Mouse (Mus musculus) WW6 (cell line): ENCODE results near the gene Hs6st1.
"Not testable (repeated sequence)": the region's sequence is repeated elsewhere in the genome, so short reads cannot be mapped to it uniquely, and the experiment has no call there.

Experiments
- DNase-seq: peaks from one replicate; pipeline ENCODE4 v3.0.0-alpha.2; 2013; ENCODE audit warnings: low read depth, low spot score

Gene Hs6st1

DNA sequence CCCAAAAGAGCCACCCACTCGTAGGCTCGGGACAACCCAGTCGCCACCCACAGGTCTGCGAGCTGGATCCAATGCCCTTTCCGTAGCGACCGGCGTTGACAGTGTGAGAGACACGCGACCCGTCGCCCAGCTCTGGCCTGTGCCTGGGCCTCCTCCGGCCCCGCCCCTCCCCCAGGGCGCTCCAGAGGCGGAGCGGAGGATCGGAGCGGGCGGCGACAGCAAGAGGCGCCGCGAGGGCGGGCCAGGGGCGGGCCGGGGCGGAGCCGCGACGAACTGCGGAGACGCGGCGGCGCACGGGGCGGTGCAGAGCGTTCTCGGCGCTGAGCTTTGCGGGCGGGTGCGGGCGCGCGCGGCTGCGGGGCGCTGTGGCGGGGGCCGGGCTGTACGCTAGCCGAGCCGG lies at the start of gene Hs6st1:
Hs6st1 (plus strand) TSS at position 325 of the 400 bp plus-strand sequence.
- peak; percentile 86 for DNase-seq

DNA sequence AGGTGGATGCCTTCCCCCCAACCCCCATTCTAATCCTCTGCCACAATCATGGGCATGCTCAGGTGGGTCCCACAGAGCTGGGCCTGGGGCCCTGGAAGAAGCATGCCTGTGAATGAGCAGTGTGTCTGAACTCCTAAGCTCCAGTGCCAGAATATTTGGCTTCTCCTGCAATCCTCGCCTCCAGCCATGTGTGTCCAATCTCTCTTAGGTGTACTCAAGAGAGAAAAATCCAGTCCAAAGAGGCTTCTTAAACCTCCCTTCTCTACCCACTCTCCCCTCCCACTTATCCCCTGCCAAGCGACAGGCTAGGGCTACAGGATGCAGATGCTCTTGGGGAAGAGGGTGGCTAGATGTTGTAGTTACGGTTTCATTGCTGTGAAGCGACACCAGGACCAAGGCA lies 49.6 kb upstream of the Hs6st1 start:
- no peak for DNase-seq

DNA sequence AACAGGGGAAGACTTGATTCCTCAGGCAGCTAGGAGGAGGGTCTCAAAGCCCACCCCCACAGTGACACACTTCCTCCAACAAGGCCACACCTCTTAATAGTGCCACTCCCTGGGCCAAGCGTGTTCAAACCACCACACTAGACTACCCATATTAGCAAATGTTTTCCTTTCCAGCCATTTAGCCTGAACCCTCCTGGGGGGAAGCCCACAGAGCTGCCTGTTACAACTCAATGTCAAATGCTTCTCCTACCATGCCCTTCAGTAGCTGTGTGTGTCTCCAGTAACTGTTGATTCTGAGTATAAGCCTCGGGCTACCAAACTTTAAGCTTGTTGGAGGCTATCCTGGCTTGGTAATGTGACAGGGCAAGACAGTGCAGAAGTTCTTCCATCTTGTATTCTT lies 49.0 kb upstream of the Hs6st1 start:
- no peak for DNase-seq

DNA sequence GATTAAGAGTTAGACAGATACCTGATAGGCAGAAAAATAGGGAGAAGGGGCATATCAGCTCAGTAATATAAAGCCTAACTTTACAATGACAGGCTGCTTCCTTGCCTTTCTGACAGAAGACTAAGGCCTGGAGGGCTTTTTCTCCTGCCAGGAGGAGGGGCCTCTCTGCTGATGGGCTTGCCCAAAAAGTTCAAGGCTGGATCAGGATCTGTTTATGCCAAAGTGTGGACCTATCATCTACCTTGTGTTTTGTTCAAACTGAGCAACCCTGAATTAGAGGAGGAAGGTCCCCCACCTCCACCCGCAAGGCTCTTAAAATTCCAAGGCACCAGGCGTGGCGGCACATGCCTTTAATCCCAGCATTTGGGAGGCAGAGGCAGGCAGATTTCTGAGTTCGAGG lies 47.9 kb upstream of the Hs6st1 start:
- no peak for DNase-seq

DNA sequence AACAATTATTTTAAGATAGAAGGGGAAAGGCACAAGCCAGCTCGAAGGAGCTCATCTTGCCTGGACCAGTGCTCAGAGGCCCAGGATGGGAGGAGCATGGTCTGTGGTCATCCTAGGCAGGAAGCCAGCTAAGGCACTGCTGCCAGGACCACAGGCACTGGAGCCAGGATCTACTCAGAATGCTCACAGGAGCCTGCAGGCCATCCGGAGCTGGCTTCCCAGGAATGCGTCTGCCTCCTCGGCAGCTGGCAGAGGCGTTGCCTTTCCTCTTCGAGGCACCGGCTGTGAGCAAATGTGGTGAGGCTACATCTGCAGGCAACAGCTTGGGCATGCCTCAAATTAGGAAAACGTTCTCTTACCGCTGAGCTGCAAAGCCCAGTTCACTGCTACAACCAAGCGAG lies 37.8 kb upstream of the Hs6st1 start:
- no peak for DNase-seq

DNA sequence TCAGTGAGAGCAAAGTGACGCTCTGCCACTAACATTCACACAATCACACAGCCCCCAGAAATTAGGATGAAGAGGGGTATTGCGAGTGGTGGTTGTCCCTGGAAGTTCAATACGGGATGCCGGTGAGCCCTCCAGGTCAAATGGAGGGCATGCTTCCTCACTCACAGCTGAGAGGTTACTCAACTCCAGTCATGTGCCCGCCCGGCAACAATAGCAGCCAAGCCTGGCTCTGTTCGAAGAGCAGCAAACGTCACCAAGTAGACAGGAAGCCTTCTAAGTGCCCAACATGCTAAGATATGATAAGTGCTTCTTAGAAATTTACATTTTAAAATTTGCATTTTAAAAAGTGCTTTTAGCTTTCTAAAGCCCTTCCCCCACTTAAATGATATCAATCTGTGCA lies 29.4 kb upstream of the Hs6st1 start:
- no peak for DNase-seq

DNA sequence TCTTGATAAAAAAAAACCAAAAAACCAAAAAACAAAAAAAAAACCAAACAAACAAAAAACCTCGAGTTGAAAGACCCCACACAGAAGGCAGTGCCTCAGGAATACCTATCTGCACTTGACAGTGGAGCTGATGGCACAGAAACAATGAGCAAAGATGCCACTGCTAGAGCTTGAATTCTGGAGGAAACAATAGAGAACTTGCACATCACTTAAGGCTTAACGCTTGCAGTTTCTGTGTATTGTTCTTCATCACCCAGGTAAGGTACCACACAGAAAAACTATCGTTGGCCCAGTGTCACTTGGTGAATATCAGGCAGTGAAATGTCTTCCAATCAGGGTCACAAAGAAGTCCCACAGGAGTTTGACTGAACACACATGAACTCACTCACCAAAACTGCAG lies 26.1 kb upstream of the Hs6st1 start:
- no peak for DNase-seq

DNA sequence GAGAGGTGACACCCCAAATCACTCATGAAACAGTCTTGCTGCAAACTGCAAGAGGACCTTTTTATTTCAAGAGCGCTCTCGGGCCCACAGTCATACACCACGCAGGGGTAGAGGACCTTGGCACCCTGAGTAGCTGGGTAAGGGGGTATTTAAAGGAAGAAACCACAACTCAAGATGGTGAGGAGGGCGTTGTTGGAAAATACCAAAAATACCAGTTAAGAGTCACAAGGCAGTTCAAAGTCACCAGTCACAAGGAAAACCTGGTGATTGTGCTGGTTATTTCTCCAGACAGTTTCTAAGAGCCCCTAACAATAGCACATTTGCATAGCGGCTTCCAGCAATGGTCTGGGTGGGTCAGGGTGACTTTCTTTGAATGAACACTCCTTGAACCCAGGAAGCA lies 24.4 kb upstream of the Hs6st1 start:
- DNase-seq: not testable (repeated sequence)

DNA sequence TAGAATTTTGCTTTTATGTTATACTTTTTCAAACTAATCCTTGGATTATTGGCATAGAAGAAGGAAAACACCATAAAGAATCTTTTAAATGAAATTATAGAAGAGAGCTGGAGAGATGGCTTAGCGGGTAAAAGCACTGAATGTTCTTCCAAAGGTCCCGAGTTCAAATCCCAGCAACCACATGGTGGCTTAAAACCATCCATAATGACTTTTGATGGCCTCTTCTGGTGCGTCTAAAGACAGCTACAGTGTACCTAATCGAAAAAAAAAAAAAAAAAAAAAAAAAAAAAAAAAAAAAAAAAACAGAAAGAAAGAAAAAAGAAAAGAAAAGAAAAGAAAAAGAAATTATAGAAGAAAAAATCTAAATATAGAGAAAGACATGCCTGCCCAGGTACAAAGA lies 23.9 kb upstream of the Hs6st1 start:
- no peak for DNase-seq

DNA sequence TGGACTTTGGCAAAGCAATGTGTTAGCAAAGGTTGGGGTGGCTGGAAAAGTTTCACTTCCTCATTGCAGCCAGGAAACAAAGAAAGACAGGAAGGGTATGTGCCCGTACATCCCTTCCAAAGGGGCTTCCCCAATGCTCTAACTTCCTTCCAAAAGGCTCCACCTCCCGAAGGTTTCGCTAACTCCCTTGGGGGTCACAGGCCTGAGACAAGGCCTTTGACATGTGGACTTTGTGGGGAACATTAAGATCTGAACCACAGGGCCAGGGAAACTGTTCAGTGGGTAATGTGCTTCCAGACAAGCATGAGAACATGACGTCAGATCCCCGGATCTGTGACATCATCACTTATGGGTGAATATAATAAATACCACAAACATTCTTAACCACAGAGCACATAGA lies 15.5 kb upstream of the Hs6st1 start:
- DNase-seq: no peak

DNA sequence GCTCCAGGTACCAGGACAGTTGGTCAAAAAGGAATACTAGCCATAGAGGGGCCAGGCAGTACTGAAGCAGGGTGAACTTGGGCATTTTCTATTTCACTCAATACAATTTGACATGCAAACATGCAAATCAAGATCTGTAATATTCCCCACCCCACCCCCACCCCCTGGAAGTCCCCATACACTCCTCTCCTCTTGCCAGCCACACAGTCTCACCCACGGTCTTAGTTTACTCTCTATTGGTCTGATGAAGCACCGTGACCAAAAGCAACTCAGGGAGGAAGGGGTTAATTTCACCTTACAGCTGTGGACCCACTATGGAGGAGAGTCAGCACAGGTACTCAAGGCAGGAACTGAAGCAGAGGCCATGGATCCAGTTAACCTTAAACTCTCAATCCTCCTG lies 14.6 kb upstream of the Hs6st1 start:
- DNase-seq: no peak

DNA sequence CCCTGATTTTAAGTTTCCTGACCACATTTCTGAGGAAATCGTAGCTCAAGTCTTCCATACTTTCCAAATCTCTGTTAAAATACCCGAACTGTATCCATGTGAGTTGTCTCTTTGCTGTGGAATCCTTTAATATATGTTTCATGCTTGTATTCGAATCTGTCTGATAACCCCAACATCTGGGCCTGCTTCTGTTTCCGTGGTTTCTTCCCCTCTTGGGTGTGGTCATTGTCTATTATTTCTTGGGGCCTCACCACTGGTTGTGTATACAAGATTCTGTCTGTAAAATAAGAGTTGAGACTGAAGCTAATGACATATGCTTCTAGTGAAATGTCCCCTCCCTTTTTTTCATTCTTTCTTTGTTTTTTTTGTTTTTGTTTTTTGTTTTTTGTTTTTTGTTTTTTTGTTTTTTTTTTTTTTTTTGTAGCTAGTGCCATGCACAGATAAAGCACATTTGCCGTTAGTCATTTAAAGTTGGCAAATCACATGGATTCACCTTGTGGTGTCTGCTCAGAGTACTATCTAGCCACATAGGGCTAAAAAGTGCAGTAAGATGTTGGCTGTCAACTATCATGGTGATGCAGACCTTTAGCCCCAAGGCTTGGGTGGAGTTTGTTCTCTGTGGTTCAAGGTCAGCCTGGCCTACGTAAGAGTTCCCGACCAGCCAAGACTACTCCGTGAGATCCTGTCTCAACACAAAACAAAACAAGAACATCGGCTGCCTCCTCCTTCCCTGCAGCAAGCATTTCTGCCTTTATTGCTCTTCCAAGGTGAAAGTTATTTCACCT lies 13.8 kb upstream of the Hs6st1 start:
- DNase-seq: no peak

DNA sequence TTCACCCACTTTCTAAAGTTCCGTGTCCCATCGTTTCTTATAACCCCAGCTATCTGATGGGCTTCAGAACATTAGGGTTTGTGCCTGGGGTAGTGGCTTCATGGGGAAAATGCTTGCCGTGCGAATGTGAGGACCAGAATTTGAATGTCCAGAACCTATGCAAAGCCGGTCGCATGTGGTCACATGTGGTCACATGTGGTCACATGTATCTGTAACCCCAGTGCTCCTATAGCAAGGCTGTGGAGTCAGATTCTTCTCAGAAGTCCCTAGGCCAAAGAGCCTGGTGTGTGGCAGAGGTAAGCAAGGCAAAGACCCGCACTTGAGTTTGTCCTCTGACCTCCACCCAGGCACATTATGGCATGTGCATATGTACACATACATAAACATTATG lies 13.2 kb upstream of the Hs6st1 start:
- DNase-seq: no peak

DNA sequence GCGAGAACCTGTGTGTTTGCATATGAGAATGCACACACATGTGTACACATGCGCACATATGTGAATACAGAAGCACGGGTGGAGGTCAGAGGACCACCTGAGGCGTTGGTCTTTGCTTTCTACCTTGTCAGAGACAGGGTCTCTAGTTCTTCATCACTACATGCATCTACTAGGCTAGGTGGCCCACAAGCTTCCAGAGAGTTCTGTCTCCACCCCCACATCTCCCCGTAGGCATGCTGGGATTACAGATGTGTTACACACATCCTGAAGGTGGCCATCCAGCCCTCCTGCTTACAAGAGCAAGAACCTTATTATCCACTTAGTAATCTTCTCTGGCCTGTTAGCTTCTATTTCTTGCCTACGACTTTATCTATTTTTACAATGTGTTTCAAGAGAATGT lies 8.8 kb upstream of the Hs6st1 start:
- DNase-seq: no peak

DNA sequence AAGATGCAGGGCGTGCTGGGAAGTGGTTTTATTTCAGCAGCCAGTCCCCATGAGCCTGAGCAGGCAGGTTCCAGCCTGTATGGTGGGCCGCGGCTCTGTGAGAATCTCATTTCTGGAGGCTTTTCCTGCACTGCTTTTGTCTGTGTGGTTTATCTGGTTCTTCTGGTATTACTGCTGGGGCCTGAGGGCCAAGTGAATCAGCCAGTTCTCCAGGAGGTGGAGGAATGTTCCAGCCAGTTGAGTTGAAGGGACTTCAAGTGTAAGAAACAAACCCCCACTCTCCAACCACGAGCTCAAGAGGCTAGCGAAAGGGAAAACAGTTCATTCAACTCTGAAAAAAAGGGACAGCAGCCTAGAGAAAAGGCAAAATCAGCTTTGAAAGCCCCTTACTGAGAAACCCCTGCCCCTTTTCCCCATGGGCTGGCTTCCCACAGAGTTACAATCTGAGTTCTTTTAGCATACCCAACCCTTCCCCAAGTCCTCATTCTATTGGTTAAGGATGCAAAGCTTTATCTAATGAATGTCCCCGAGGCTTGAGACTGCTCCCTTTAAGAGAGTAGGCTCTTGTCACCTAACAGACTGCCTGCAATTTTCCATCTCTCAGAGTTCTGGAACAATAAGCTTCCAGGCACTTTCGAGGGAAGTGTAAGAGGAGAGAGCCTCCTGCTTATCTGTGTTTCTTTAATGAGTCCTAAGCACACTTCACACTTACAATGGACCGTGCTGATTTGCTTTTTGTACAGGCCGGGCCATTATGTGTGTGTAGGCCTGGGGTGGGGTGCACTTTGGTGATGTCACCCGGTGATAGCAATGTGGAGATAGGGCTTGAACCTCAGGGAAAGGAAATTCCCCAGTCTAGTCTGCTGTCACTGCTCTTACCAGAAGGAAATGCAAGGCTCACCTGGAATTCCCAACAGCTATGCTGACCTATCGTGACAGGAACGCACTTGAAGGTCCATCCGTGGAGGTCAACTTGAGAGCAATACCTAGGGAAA lies 7.9 kb upstream of the Hs6st1 start:
- no peak for DNase-seq

DNA sequence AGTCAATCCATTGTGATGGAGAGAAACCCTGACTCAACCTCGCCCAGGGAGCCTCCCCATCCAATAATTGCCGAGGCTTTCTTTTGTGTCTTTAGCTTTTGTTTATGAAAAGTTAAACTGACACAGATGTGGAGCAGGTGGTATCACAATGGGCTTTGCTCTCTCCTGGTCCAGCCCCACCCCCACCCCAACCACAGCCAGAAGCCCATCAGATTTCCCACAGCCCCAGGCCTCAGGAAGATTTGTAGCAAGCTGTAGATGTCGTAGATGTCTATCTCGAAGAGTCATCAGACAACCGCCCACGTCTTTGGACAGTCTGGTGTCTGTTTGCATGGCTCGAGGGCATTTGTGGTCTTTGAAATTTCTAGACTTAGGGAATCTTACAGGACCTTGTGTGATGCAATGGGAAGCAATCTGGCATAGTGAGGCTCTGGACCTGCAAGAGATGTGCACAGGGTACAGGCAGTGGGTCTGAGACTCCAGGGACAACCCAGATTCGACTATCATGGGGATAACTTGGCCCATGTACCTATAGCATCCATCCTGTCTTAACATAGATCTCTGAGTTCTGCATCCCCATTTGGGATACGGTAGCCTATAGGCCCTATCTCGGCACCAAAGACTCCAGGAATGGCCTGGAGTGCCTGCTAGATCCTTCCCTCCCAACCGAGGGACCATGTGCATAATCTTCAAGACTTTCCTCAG lies 6.8 kb upstream of the Hs6st1 start:
- DNase-seq: no peak

DNA sequence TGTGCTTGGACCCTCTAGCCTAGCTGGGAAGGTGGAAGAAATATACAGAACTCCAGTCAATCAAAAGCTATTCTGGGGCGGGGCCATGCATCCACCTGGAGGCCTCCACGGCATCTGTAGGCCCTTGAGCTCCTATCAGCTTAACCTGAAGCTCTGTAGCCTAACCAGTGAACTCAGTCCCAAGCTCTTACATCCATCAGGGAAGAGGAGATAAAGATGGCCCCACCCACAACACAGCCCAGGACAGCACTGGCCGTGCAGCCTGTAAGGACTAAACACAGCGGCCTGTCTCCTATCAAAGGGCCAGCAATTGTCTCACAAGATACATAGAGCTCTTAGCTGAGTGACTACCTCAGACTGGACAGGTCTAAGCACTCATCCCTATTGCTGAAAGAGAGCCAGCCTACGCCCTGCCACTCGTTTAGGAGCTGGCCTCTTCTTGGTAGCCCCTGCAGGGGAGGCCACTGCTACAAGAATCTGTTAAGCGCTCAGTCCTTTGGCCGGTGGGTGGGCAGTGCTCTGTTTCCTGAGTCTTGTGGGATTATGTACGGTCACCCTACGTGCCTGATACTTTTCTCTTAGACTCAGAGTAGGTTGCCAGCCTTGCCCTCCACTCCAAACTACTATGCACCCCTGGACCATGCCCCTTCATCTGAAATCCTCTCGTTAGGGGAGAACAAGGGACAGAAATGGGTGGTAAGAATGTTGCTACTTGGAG lies 6.0 kb upstream of the Hs6st1 start:
- DNase-seq: no peak

DNA sequence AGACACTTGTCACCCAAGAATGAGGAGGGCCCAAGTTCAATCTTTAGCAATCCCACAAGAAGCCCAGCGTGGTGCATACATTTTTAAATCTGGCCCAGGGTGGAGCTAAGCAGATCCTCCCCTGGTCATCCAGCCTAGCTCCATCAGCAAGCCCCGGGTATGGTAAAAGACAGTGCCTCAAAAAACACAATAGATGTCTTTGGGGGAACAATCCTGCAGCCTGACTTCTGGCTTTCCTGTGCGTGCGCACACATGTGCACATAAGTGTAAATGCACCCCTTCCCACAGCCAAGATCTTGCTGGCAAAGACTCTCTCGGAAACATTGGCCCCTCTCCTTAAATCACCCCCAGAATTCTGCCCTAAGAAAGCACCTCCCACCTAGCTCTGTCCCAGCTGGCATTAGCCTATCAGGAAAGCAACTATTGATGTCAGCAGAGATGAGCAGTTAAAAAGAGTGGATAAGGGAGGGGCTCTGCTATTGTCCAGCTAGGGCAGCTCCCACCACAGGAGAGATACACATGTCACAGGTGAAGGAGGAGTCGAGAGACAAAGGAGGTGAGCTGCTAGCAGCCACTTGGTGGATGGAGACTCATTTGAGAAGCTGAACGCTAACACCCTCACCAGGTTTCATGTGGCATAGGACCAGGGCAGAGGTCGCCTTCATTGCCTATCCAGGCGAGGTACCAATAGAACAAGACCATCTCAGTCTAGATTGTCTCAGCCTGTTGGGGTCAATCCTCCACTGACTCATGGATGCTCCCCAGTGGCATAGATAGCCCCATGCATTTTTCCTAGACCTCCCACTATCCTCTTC lies 5.2 kb upstream of the Hs6st1 start:
- no peak for DNase-seq

DNA sequence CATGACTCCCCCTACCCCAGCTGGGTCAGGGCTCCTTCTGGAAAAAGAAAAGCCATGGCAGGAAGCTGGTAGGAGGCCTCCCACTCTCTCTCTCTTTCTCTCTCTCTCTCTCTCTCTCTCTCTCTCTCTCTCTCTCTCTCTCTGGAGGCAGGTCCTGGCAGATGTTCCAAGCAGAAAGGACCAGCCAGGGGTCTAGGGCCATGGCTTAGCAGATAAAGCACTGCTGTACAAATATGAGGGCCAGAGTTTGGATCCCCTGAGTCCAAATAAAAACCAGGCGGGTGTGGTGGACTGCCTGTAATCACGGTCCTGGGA lies 4.6 kb upstream of the Hs6st1 start:
- no peak for DNase-seq

DNA sequence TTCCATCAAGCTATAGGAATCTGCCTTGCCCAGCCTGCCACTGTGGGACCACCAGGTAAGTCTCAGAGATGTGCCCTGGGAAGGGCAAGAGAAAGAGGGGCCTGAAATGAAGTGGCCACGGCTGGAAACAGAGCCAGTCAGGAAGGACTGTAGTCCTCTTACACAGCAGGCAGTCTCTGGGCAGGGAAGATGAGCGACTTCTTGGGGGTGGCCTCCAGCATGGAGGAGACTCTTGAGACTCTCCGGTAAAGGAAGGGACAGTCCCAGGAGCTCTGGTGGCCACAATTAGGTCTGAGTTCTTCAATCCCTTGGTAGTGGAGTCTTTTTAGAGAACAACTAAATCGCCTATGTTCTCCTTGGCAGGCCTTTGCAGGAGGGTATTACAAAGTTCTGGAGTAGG lies 4.0 kb upstream of the Hs6st1 start:
- no peak for DNase-seq
